Mouse (Mus musculus) E14TG2a.4 (cell line): ENCODE measurements around the gene Ccnd1.

ENCODE experiments used
- CTCF ChIP-seq: conservative IDR thresholded peaks from 2 replicates; pipeline ENCODE4 v1.5.1; 2014; ENCODE audit warnings: low read length
- NANOG ChIP-seq: IDR thresholded peaks from 2 replicates; pipeline ENCODE4 v1.6.1; 2014; ENCODE audit warnings: borderline replicate concordance, low read length, mixed read lengths
- POU5F1 ChIP-seq: IDR thresholded peaks from 2 replicates; pipeline ENCODE4 v1.6.1; 2014; ENCODE audit warnings: low read length, borderline replicate concordance

DNA sequence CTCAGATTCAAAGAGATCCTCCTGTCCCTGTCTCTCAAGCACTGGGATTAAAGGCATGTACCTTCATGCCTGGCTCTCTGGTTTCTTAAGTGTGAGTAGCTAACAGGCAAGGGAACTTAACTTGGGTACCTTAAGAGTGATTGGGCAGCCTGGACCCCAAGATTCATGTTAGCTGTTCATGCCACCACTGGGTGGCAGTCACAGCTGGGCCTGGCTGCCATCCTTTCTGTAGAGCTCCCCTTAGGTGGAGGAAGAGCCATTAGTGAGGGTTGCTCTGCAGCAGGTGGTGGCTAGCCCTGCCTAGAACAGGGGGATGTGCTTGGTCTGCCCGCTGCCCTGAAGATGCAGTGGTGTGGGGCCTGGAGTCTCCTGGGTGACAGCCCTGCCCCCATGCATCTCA lies 20.9 kb downstream of the Ccnd1 start:
- TF ChIP-seq CTCF (no peak), NANOG (no peak), POU5F1 (no peak)
